Comparison of ENCODE assay signal across 8 mouse cellular contexts in genomic region chrX:162278834-162279708, GRCm38 (mm10).
DNase-seq lines count a peak whose midpoint lies in the region; ATAC-seq and TF ChIP-seq lines count a peak whose summit lies in the region.

No protein-coding gene starts in this region.

- no peaks in the 10 kb centered on the region for H3K27me3 ChIP-seq in heart, postnatal 0 days (ENCODE audit: control insufficient read depth, insufficient read depth, low read length)
- H3K27me3 ChIP-seq in lung, embryonic 16.5 days (ENCODE audit: control insufficient read depth, insufficient read depth, low read depth, low read length), result no peaks in the 10 kb centered on the region

- H3K4me2 ChIP-seq in heart, postnatal 0 days (ENCODE audit: low read depth, low read length), result 0 out of 2 replicates have a peak overlapping the region, but pooled peaks have one; percentile 15
- no peak overlapping the region for H3K4me2 ChIP-seq in lung, embryonic 16.5 days (ENCODE audit: low read depth, low read length)

- H3K4me1 ChIP-seq in heart, postnatal 0 days (ENCODE audit: control insufficient read depth, insufficient read depth), result no peaks in the 10 kb centered on the region
- H3K4me1 ChIP-seq in lung, embryonic 16.5 days (replicated peaks; ENCODE audit: control insufficient read depth, insufficient read depth, low read length), result no peaks in the 10 kb centered on the region

- no peak overlapping the region for H3K9ac ChIP-seq in heart, postnatal 0 days (replicated peaks; ENCODE audit: low read depth, low read length)
- H3K9ac ChIP-seq in lung, embryonic 16.5 days (ENCODE audit: low read length), result no peak overlapping the region

- ATAC-seq in CD4-positive, CD25-positive, alpha-beta regulatory T cell, adult 4 months, result no peak
- no peak for ATAC-seq in heart, postnatal 0 days (ENCODE audit: insufficient read depth, low read depth)
- peak; percentile 34 for ATAC-seq in lung, embryonic 16.5 days (ENCODE audit: low read depth)

- no peak overlapping the region for H3K4me3 ChIP-seq in heart, postnatal 0 days (ENCODE audit: low read depth, low read length)
- no peak overlapping the region for H3K4me3 ChIP-seq in lung, embryonic 16.5 days (ENCODE audit: low read length)

- no peaks in the 10 kb centered on the region for H3K36me3 ChIP-seq in heart, postnatal 0 days (replicated peaks; ENCODE audit: control insufficient read depth, insufficient read depth, low read length)
- H3K36me3 ChIP-seq in lung, embryonic 16.5 days (ENCODE audit: control insufficient read depth, insufficient read depth, low read length), result no peaks in the 10 kb centered on the region

- peak; percentile 0 for DNase-seq in CD4-positive, CD25-positive, alpha-beta regulatory T cell, adult 2 months (ENCODE audit: low read depth, low spot score)
- DNase-seq in ZHBTc4 (ENCODE audit: low read depth, low spot score), result peak; percentile 52
- DNase-seq in embryo, embryonic 10.5 days (ENCODE audit: low spot score), result peak; percentile 83
- peak; percentile 15 for DNase-seq in heart, postnatal 0 days (ENCODE audit: low spot score)
- DNase-seq in layer of hippocampus, adult 9-10 months (ENCODE audit: low spot score), result peak; percentile 62
- peak; percentile 36 to 67 for DNase-seq in right cerebral cortex, postnatal 10 days (ENCODE audit: low spot score in 2 of 2)

- WGBS in heart, postnatal 0 days, result 44% methylated on average over 14 of the region's 14 CpGs
- WGBS in lung, embryonic 16.5 days, result 49% methylated on average over 14 of the region's 14 CpGs

- TF ChIP-seq EP300 in heart, postnatal 0 days (IDR thresholded peaks at IDR 0.05; ENCODE audit: low read depth), result no peak

- no peak overlapping the region for H3K27ac ChIP-seq in heart, postnatal 0 days (ENCODE audit: low read depth)
- H3K27ac ChIP-seq in lung, embryonic 16.5 days (ENCODE audit: low read length), result no peak overlapping the region

- H3K9me3 ChIP-seq in heart, postnatal 0 days (replicated peaks; ENCODE audit: control insufficient read depth, low read length), result no peaks in the 10 kb centered on the region
- no peaks in the 10 kb centered on the region for H3K9me3 ChIP-seq in lung, embryonic 16.5 days (ENCODE audit: control insufficient read depth, low read length)

- peak; percentile 73 for TF ChIP-seq CTCF in heart, postnatal 0 days (IDR thresholded peaks at IDR 0.05; ENCODE audit: low read depth)

Comparison
In these comparisons a context has a peak if more than half of its experiments do, and no peak if none do; other contexts are left out.
1. DNase-seq: peak in every context shown above with its lines; median percentile 83 in embryo, embryonic 10.5 days; 62 in layer of hippocampus, adult 9-10 months; 52 in ZHBTc4; 52 in right cerebral cortex, postnatal 10 days; 15 in heart, postnatal 0 days; 0 in CD4-positive, CD25-positive, alpha-beta regulatory T cell, adult 2 months.